Mouse (Mus musculus) cerebellum, adult 2 months (tissue): ENCODE measurements around the gene Frmd4a.

ENCODE experiments used
- CTCF ChIP-seq: fragments of 200-500 bp; IDR thresholded peaks from 2 replicates; pipeline ENCODE4 v1.5.1; 2011; ENCODE audit warnings: low read depth, mild to moderate bottlenecking, control low read depth, low read length, moderate library complexity, borderline replicate concordance; ENCODE audit not compliant: insufficient read depth
- POLR2A ChIP-seq: fragments of 200-500 bp; IDR thresholded peaks from 2 replicates; pipeline ENCODE4 v1.6.1; 2011; ENCODE audit warnings: low read length, control low read depth, borderline replicate concordance; ENCODE audit not compliant: insufficient read depth

DNA sequence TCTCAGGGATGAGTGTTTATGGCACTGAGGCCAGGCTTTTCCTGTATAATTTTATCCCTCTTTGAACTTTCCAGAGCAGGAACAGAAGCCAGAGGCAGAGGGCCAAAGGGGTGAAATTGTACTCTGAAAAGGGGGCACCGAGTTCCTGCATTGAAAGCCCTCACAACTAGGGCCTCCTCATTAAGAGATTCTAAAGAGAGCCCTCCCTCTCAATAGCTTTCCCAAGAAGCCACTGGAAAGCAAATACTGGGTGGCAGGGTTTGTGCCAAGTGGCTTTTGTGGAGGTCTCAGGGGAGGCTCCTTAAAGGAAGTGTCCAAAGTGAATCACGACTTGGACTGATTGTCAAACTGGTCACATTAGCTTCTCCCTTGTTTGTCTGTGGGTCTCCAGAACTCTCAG lies 43.2 kb downstream of the Frmd4a start:
- no peak for TF ChIP-seq CTCF
- TF ChIP-seq POLR2A = no peak
